Mouse (Mus musculus) thymus, postnatal 25 days (tissue): Measurements from ENCODE around the gene Icam2.
A peak's percentile ranks its signal among the peaks of the same experiment; 100 is the strongest.

Experiments
- DNase-seq: peaks from one replicate; pipeline ENCODE4 v3.0.0; 2022

Icam2 gene

DNA sequence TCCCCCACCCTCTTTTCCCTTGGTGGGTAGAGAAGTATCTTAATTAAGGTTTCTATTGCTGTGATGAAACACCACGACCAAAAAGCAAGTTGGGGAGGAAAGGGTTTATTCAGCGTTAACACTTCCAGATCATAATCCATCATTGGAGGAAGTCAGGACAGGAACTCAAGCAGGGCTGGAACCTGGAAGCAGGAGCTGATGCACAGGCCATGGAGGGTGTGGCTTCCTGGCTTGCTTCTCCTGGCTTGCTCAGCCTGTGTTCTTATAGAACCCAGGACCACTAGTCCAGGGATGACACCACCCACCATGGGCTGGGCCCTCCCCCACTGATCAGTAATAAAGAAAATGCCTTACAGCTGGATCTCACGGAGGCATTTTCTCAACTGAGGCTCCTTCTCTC lies 2.9 kb upstream of the Icam2 start:
- no peak for DNase-seq

DNA sequence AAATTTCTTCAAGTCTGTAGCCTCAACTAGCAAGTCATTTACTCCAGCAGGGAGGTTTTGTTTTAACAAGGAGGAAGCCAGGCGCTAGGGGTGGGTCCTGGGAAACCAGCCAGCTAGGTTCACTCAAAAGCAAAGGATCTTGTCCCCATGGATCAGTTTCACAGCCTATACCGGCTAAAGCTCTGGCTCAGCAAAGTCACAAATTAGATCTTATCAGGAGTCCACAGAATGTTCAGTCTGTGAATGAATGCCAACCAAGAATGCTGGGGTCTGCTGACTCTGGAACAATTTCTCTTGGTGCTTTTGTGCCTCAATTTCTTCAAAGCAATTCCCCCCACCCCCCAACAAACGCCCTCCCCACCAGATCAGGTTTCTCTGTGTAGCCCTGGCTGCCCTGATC lies 1.7 kb upstream of the Icam2 start:
- no peak for DNase-seq

DNA sequence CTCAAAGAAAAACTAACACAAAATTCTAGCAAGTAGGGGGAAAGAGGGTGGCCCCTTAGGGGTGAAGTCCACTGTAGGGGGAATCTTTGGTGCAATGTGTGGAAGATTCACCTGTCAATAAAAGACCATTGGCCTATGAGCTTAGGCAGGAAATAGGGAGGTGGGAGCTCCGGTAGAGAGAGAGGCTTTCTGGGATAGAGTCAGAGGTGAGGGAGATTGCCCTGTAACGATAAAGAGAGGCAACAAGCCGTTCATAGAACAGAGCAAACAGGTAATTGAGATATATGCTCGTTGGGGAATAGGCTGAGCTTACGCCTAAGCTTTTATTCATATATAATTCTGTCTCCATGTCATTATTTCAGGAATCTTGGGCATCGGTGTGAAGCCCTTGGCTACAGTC lies 855 bp downstream of the Icam2 start:
- DNase-seq, result peak; percentile 52

DNA sequence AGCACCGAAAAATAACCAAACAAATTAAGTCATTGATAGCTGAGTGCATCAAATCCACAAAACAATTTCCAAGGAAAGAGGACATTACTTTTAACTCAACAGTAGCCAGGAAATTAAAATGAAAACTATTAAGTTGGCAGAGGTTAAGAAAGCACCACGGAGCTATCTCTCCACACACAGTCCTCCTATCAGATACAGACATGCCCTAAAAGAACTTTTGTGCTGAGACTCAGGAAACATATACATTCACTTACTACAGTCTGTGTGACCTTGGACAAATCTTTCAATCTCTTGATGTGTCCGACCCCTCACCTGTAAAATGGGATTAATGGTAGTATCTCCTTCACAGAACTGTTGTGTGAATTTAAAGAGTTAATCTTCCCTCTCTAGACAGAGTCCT lies 1.5 kb downstream of the Icam2 start:
- no peak for DNase-seq

DNA sequence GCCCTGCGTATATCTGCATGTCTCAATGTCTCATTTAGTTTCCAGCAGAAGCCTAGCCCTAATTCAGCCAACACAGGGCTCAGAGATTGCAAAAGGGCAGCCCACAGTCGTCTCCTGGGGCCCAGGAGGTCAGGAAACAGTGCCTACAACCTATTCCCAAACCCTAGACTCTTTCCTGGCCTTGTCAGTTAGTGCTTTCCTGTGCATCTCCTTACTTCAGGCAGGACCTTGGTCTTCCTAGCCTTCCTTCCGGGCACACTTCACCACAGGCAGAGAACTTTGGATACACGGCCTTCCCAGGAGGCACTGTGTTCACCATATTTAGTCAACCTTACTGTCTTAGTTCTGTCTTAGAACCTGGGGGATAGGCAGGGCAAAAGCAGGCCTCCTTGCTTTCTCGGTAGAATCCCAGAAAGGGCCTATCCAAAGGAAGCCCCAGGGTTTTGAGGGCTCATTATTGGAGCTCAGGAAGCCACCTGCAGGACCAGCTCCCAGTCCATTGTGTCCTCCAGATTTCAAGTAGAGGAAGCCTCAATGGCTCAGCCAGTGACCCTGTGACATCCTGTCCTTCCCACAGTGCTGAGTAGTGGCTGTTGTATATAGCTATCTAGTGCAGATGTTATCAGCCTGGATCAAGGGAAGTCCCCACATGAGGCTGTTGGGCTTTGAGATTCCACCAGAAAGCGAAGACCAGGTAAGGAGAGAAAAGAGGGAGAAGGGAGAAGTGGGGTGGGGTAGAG lies 4.7 kb downstream of the Icam2 start:
- DNase-seq, result no peak

DNA sequence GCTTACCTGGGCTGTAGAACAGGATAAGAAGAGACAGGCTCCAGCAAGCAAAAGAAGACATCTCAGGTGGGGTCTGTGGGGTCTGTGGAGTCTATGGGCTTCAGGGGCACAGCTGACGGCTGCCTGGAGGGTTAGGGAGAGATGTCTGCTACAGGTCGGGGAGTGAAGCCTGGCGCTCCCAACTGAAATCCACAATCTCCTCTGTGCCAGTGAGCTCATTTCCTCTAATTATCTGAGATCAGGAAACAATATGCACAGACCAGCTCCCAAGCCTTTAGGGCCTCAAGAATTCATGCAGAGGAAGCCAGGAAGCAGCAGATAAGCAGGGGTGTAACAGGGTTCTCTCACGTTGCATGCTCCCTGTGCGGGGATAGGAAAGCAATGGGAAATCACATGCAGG lies 5.5 kb downstream of the Icam2 start:
- DNase-seq, result no peak

DNA sequence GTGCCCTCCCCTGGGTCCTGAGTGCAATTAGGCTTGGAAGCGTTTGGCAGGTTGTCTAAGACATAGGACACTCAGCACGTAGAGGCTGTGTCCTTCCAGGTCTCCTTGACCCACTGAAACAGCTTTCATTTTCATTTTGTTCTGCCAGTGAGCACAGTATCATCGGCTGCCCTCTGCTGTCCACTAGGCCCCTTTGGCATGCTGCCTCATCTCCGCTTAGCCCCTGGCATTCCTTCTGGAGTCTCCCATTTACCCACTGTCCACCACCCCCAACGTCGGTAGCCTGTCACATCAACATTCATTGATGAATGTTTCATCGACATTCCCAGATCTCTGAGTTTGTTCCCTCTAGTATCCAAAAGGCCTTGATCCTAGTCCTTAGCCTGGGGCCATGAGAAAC lies 6.0 kb downstream of the Icam2 start:
- no peak for DNase-seq

DNA sequence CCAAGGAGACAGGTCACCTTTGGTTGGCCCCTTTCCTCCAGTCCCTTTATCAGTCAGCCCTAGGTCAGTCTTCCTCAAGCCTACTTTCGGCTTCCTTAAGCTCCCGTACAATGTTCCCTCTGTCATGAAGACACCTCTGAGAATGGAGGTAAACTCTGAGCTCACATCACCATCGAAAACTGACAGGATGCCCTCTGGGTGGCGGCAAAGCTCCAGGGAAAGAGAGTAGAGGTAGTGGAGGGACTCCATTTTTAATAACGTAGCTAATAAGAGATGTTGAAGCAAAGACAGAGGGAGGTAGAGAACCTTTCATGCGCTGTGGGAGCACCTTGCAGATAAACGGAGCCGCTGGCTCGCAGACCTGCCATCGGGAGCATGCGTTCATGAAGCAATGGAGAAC lies 6.9 kb downstream of the Icam2 start:
- no peak for DNase-seq

DNA sequence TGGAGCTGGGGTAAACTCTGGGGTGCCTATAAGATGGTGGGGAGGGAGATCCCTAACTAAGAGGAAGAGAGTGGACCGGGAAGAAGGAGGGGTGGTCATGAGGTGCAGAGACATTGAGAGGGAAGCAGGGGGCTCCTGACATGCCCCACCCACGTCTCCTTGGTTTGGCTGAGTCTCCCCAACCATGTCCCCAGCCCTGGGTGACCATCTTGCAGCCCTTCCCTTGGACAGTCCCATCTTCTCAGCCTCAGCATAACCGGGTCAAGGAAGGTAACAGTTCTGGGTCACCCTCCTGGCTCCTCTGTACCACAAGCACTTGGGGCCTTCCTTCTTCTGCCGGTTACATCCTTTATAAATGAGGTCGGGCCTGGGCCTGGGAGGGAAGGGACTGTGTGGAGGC lies 12.9 kb downstream of the Icam2 start:
- DNase-seq, result peak; percentile 34

DNA sequence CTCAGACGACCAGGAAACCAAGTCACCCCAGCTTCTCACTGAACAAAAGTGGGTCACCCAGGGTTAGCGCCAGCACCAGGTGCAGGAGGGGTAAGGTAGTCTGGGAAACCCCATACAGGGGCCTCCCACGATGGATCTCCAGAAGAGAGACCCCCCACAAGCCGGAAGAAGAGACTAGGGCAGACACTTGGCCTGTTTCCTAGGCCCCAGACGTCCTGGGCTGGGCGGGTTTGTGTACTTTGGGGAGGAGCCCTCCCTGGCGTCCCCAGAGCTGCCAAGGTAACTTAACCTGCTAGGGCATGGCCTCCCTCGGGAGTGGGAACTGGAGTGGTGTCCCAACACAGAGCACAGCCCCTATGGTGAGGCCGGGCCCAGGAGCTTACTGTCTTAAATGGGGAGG lies 13.3 kb downstream of the Icam2 start:
- peak; percentile 78 for DNase-seq

DNA sequence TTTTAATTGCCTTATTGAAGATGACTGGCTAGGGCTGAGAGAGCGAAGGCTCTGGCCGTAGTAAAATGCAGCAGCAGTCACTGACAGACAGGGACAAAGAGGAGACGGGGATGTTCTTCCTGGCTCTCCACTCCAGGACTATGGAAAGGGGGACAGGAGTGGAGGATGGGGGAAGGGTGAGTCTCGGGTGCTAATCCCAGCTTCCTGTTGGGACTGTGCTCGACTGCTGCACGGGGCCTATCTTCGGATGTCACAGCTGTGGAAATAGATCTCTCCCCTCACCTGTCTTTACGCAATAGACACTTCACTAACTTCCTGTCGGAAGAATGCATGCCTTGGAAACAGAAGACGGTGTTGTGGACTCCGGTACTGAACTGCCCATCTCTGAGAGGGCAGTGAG lies 13.9 kb downstream of the Icam2 start:
- no peak for DNase-seq

DNA sequence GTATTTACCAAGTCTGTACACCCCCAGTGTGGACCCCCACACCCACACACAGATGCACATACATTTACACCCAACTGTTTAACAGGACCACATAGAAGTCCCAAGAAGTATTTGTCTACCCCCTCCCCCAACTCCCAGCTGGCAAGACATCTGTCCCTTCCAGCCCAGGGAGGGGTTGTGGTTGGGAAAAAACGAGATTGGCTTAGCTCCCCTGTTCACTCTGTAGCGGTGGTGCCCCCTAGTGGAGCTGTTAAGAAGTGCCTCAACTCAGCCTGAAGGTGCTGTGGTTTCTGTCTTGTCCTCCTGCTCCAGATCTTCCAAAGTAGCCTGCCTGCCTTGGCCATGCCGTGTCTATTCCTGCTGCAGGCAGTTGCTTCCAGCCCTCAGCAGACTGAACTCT lies 21.6 kb downstream of the Icam2 start:
- peak; percentile 84 for DNase-seq

DNA sequence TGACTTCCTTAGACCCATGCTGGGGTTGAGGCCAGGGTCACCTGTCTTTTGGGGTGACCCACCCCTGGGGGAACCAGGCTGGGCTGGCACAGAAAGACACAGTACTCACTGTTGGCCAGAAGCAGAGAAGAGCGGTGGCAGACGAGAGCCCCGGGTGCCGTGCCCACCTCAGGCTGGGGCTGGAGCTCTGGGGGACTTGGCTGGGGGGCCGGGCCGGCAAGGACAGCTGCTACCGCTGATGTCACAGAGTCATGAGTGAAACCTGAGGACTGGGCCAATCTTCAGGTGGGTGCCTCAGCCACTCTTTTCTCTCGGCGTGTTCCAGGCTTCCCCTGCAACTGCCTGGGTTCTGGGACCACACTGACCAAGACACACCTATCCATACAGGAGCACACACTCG lies 22.5 kb downstream of the Icam2 start, which contains the start of gene Prr29:
Prr29 (plus strand) TSS at position 107 of the 400 bp plus-strand sequence.
- no peak for DNase-seq

DNA sequence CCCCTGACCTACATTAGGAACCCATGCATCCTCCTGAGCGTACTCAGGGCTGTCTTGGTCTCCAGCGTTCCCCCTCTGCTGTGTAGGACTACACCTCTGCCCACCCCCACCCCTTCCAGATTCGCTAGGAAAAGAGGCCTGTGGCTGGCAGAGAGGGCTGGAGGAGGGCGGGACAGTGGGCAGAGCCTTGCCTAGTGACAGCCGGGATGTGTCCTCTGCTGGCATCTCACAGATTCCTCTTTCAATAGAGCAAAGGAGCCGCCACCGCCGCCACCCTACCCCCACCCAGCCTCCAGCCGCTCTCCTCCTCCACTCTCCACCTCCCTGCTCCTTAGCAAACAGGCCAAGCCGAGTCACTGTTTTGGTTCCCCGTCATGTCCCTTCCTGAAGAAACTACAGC lies 23.2 kb downstream of the Icam2 start:
- no peak for DNase-seq

DNA sequence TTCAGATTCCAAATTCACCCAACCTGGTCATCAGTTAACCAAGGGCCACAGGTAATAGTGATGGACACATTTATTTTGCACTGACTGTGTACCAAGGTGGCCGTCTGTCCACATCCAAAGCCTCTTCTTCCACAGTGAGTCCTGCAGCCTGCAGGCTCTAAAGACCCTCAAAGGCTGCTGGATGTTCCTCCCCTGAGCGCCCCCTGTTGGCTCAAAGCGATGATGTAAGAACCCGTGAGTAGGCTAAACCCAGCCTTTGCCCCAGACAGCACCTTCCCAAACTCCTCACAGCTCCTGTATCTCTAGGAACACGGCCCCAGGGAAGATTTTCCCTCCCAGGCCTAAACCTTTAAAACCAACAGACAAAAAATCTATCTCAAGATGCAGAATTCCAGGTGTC lies 28.5 kb downstream of the Icam2 start:
- DNase-seq, result peak; percentile 55

DNA sequence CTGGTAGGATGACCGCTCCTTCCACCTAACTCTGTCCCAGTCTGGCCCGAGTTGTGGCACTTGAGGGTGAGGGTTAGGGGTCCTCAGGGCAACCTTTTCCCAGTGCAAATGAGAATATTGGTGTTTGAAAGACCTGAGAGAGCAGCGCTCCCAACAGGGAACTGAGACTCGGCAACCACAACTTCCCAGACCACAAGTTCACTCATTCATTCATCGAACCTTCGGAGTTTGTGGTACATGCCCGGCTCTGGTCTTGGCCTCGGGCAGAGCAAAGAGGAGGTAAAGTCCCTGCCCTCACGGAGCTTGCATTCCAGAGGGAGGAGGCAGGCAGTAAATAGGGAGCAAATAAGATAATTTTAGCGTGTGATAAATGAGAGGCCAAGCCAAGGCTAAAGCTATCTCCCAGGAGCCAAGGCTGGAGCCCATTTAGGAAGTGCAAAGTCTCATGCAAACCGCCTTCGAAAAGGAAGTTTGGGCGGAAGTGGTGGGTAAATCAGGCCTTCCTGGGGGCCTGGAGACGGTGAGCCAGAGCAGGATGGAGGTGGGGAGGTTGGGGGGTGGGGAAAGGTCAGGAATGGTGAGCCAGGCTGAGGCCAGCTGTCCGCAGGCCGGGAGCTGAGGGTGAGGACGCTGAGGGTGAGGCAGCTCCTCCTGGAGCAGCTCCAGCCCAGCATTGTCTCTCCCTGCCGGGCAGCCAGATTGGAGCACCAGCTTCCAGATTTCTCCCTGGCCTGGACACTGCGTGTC lies 32.3 kb downstream of the Icam2 start:
- DNase-seq, result peak; percentile 25

DNA sequence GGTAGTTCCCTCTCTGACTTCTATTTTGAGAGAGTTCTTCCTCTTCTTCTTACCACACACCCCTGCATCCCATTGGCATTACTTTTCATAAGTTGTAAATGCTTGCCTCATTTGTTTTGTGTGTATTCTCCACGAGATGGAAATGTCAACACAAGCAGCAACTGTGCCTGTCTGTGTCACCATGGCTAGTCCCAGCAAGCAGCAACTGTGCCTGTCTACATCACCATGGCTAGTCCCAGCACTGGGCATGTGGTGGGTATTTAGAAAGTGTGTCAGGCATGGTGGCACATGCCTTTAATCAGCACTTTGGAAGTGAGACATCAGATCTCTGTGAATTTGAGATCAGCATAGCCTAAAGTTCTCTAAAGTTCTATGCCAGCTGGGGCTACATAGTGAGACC lies 33.7 kb downstream of the Icam2 start:
- DNase-seq, result no peak

DNA sequence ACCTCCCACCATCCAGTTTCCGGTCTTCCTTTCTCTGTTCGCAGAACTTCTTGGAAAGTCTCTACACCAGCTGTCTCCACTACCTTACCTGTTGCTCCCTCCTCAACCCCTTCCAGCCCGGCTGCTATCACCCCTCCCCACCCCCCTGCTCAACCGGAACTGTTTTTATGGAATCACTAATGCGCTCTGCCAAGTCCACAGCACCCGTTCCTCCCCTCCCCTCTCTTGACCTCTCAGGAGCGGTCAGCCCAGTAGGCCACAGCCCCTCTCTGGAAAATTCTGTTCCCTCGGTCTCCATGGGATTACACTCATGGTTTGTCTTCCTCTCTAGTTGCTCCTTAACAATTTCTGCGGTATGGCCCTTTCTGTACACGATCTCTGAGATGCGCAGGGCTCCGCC lies 34.7 kb downstream of the Icam2 start, which contains the start of gene Scn4a:
Scn4a (minus strand) TSS at position 101 of the 400 bp plus-strand sequence.
- DNase-seq, result no peak

DNA sequence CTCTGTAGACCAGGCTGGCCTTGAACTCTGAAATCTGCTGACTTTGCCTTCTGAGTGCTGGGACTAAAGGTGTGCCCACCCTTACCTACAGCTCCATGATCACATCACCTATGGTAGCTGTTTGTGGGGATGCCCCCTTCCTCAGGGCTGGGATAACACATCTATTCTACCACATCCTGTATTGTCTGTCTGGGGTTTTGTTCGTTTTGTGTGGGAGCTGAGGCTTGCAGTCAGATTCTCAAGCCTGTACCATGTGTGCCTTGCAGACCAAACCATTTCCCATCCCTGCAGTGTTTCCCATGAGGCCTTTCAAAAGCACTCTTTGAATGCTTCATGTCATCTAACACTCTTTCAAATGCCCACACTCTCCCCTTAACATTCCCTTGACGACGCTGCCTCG lies 35.9 kb downstream of the Icam2 start:
- no peak for DNase-seq

DNA sequence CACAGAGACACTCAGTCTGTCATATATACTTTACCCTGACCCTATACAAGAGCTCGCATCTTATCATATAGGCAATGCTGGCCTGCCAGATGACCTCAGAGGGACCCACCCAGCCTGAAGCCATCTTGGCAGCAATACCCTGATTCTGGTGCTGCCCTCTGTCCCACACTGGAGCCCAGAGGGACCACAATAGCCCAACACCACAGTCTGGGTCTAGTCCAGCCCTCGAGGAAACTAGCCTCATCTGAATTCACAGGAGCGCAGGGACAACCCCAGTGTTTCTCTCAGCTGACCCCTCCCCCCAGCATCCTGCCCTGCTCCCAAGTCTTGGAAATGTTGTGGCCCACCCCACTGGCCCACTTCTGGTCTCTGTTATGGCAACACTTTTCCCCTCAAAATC lies 36.6 kb downstream of the Icam2 start:
- no peak for DNase-seq

DNA sequence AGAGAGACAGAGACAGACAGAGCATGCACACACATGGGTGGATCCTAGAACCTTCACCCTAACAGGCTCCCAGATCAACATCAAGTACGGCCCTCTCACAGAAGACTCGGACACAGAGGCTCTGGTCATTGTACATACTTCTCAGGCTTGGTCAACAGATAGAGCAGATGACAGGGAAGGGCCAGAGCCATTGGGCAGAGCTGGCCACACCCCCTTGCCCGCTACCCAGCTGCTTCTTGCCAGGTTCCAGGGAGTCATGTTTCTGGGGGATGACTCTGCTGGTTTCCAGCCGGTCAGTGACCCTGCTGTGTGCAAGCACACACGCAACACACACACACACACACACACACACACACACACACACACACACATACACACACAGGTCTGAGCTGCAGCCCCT lies 37.0 kb downstream of the Icam2 start:
- DNase-seq, result no peak

DNA sequence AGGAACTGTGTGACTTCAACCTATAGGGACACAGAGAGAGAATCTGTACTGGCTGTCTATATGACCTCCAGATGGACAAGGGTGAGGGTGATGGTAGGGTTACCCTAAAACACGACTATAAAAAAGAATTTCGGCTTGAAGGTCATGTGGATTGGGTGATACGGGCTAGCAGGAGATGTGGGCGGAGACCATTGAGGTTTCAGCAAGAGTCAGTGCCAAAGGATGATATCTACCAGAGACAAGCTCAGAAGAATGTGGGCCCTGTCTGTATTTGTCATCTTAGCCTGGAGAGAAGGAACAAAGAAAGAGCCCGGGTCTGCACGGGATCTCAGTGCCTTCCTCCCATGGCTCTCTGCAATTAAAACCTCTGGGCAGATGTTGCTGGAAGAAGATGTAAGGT lies 38.1 kb downstream of the Icam2 start:
- no peak for DNase-seq

DNA sequence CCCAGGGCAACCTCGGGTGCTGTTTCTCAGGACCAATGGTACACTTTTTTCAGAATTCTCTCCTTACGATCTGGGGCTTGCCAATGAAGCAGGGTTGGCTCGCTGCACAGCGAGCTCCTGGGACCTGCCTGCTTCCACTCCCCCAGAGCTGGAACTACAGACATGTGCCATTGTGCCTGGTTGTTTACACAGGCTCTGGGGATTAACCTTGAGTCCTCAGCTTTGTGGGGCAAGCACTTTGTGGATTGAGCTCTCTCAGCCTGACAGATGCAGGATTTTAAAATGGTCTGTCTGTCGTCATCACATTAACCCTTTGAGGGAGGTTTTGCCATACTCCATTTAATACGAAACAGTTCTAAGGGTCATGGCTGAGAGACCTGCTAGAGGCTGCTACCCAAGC lies 43.0 kb downstream of the Icam2 start:
- no peak for DNase-seq

DNA sequence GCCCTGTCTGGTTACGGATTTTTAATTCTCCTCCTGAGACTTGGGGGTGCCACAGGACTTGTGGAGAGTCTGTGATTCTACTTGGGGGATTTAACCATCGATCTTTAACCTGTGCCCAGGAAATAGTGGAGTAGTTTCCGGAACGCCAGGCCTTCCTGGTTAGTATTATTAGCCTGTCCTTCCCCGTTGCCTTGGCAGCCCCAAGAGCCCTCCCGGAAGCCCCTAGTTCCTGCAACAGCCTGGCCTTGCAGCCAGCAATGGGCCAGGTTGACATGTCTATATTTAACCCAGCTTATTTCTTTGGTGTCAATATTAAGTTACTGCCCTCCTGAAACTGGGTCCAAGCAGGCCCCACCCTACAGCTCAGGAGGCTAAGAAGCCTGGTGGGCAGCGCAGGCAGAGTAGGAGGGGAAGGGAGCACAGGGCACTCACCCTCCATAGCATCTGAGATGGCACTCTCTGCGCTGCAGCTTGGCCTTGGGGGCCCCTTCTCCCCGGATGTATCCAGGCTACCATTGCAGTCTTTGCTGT lies 46.8 kb downstream of the Icam2 start:
- DNase-seq, result no peak
